Mouse (Mus musculus): Measurements from ENCODE around the gene Scarf2.

GRCm38 (mm10) chr16:17806581-17807191 is 9.6 kb downstream of the Scarf2 start:
- TF ChIP-seq CTCF (conservative IDR thresholded peaks at IDR 0.05; ENCODE audit: low read length) (no peak), NANOG (IDR thresholded peaks at IDR 0.05; ENCODE audit: borderline replicate concordance, low read length) (no peak)
